Mouse (Mus musculus): ENCODE data around the gene Gm20388.
A peak's percentile ranks its signal among the peaks of the same experiment; 100 is the strongest.

GRCm38 (mm10) chr8:120177318-120178123 lies 266.9 kb downstream of the Gm20388 start, which contains the start of gene Fam92b:
- no peak for TF ChIP-seq CTCF (IDR thresholded peaks at IDR 0.05; ENCODE audit: low read depth, low read length)
- 0 out of 2 replicates have a peak, but pooled peaks have one; percentile 29 for TF ChIP-seq EP300 (IDR thresholded peaks at IDR 0.05; ENCODE audit: insufficient read depth, low read depth, low read length)

Measured in ES-Bruce4 (cell line).